In genomic region chr2:165900351-165901126, GRCm38 (mm10) we compare ENCODE assay signal across 8 mouse cellular contexts. TPM values are rescaled to one million over a fixed set of nuclear protein-coding genes. Genes with fewer than 3 reads are reported as not detected.
DNase-seq lines count a peak whose midpoint lies in the region; ATAC-seq and TF ChIP-seq lines count a peak whose summit lies in the region.

No protein-coding gene starts in this region.

- peak overlapping the region; percentile 52 for H3K27ac ChIP-seq in left cerebral cortex, adult 2 months
- peak overlapping the region; percentile 93 for H3K27ac ChIP-seq in embryonic facial prominence, embryonic 13.5 days
- peak overlapping the region; percentile 16; the same call in 1 of the 2 replicates for H3K27ac ChIP-seq in intestine, postnatal 0 days (ENCODE audit: low read depth, low read length)
- peak overlapping the region; percentile 63 for H3K27ac ChIP-seq in neural tube, embryonic 14.5 days (ENCODE audit: low read depth, low read length)

- no peak; the same call in 1 of the 2 replicates for TF ChIP-seq CTCF in left cerebral cortex, adult 2 months (IDR thresholded peaks at IDR 0.05)
- 0 out of 2 replicates have a peak, but pooled peaks have one; percentile 19 for TF ChIP-seq CTCF in intestine, postnatal 0 days (IDR thresholded peaks at IDR 0.05; ENCODE audit: low read depth)

- peak; percentile 61; the same call in 1 of the 2 replicates for ATAC-seq in embryonic facial prominence, embryonic 13.5 days (ENCODE audit: insufficient number of reproducible peaks, insufficient read depth, low FRiP score, low TSS enrichment, low read depth)
- 0 out of 2 replicates have a peak, but pooled peaks have one; percentile 31 for ATAC-seq in intestine, postnatal 0 days
- ATAC-seq in neural tube, embryonic 14.5 days (ENCODE audit: low read depth): peak; percentile 69; the same call in 1 of the 2 replicates

- peak overlapping the region; percentile 61 for H3K9ac ChIP-seq in embryonic facial prominence, embryonic 13.5 days
- H3K9ac ChIP-seq in intestine, postnatal 0 days (ENCODE audit: low read depth, low read length): no peak overlapping the region
- H3K9ac ChIP-seq in neural tube, embryonic 14.5 days (replicated peaks; ENCODE audit: low read depth, low read length): no peak overlapping the region; the same call in 1 of the 2 replicates

- DNase-seq in left cerebral cortex, adult 2 months (ENCODE audit: extremely low spot score in 1 of 2, low spot score in 2 of 2): no peak
- no peak for DNase-seq in left cerebral cortex, adult 8-10 months (ENCODE audit: low spot score in 2 of 2)
- no peak for DNase-seq in layer of hippocampus, postnatal 10 days (ENCODE audit: low spot score in 2 of 2)
- DNase-seq in adrenal gland, postnatal 14 days: no peak
- DNase-seq in layer of hippocampus, adult 8-10 months (ENCODE audit: low spot score in 2 of 2): no peak

- H3K36me3 ChIP-seq in embryonic facial prominence, embryonic 13.5 days: no peaks in the 10 kb centered on the region
- H3K36me3 ChIP-seq in intestine, postnatal 0 days (ENCODE audit: control insufficient read depth, insufficient read depth): no peaks in the 10 kb centered on the region
- no peaks in the 10 kb centered on the region for H3K36me3 ChIP-seq in neural tube, embryonic 14.5 days (ENCODE audit: control insufficient read depth, insufficient read depth, low read length)

- WGBS in embryonic facial prominence, embryonic 13.5 days: 10% methylated on average over 23 of the region's 23 CpGs
- 10% methylated on average over 23 of the region's 23 CpGs for WGBS in intestine, postnatal 0 days
- WGBS in neural tube, embryonic 14.5 days: 12% methylated on average over 23 of the region's 23 CpGs

- no peak overlapping the region for H3K4me3 ChIP-seq in left cerebral cortex, adult 2 months
- no peak overlapping the region for H3K4me3 ChIP-seq in embryonic facial prominence, embryonic 13.5 days
- H3K4me3 ChIP-seq in intestine, postnatal 0 days (ENCODE audit: low read depth, low read length): no peak overlapping the region
- no peak overlapping the region for H3K4me3 ChIP-seq in neural tube, embryonic 14.5 days (ENCODE audit: low read depth, low read length)

- peaks cover 39% of the 10 kb centered on the region for H3K4me1 ChIP-seq in embryonic facial prominence, embryonic 13.5 days
- no peaks in the 10 kb centered on the region; the same call in 1 of the 2 replicates for H3K4me1 ChIP-seq in intestine, postnatal 0 days (replicated peaks; ENCODE audit: control insufficient read depth, insufficient read depth, low read length)
- peaks cover 7% of the 10 kb centered on the region for H3K4me1 ChIP-seq in neural tube, embryonic 14.5 days (ENCODE audit: control insufficient read depth, insufficient read depth, low read length)

- H3K27me3 ChIP-seq in embryonic facial prominence, embryonic 13.5 days: no peaks in the 10 kb centered on the region
- H3K27me3 ChIP-seq in intestine, postnatal 0 days (replicated peaks; ENCODE audit: control insufficient read depth, insufficient read depth, low read length): no peaks in the 10 kb centered on the region
- no peaks in the 10 kb centered on the region for H3K27me3 ChIP-seq in neural tube, embryonic 14.5 days (ENCODE audit: control insufficient read depth, insufficient read depth, low read length)

- H3K4me2 ChIP-seq in embryonic facial prominence, embryonic 13.5 days: peak overlapping the region; percentile 41
- H3K4me2 ChIP-seq in intestine, postnatal 0 days (replicated peaks; ENCODE audit: low read depth): peak overlapping the region; percentile 39
- H3K4me2 ChIP-seq in neural tube, embryonic 14.5 days (ENCODE audit: low read depth, low read length): peak overlapping the region; percentile 8; the same call in 1 of the 2 replicates

- no peaks in the 10 kb centered on the region for H3K9me3 ChIP-seq in embryonic facial prominence, embryonic 13.5 days
- H3K9me3 ChIP-seq in intestine, postnatal 0 days (ENCODE audit: control insufficient read depth): no peaks in the 10 kb centered on the region
- no peaks in the 10 kb centered on the region for H3K9me3 ChIP-seq in neural tube, embryonic 14.5 days (ENCODE audit: control insufficient read depth, low read length)

- intact Hi-C loops in left cerebral cortex, adult 2 months (cut with DNase I): no loop called here

RNA-seq across cellular contexts. Expression of gene Zmynd8, which starts 1.7 kb away (rescaled TPM):
- 100 to 1,000 TPM; 182 to 188 TPM for total RNA-seq in left cerebral cortex, adult 2 months (2021)
- total RNA-seq in left cerebral cortex, adult 8-10 months (2022): 100 to 1,000 TPM; 105 to 132 (median 130) TPM
- polyA plus RNA-seq in embryonic facial prominence, embryonic 13.5 days (2015; fragmentation: Nextera tagmentation; extraction: Ambion mirVana): 61.4 and 62.3 TPM in 2 replicates
- 43.5 and 57.7 TPM in 2 replicates for polyA plus RNA-seq in intestine, postnatal 0 days (2015; fragmentation: Nextera tagmentation; extraction: Ambion mirVana)
- polyA plus RNA-seq in neural tube, embryonic 14.5 days (2014; fragmentation: Nextera tagmentation; extraction: Ambion mirVana): 63.4 and 69.3 TPM in 2 replicates
- total RNA-seq in layer of hippocampus, postnatal 10 days (2021): 100 to 1,000 TPM; 112 to 116 TPM
- total RNA-seq in adrenal gland, postnatal 14 days (2021): 45.8 and 59.2 TPM in 2 replicates
- 100 to 1,000 TPM; 128 to 162 (median 147) TPM for total RNA-seq in layer of hippocampus, adult 8-10 months (2022)

Comparison
In these comparisons a context has a peak if more than half of its experiments do, and no peak if none do; other contexts are left out.
1. H3K27ac ChIP-seq: peak in every context shown above with its lines; median percentile 93 in embryonic facial prominence, embryonic 13.5 days; 63 in neural tube, embryonic 14.5 days; 52 in left cerebral cortex, adult 2 months; 16 in intestine, postnatal 0 days.